Mouse (Mus musculus): ENCODE data around the gene Satb2.

The Satb2 gene

GRCm38 (mm10) chr1:56978151-56978700 is at the start of gene Satb2:
Satb2 (minus strand) TSS chr1:56978650.
- DNase-seq: no peak

GRCm38 (mm10) chr1:57018941-57019340 is 40.5 kb upstream of the Satb2 start:
- DNase-seq: peak; percentile 56

GRCm38 (mm10) chr1:57013856-57014255 is 35.4 kb upstream of the Satb2 start:
- DNase-seq: no peak

- DNase-seq: no peak
Measured at GRCm38 (mm10) chr1:57009171-57009570, 30.7 kb upstream of the Satb2 start.

DNA sequence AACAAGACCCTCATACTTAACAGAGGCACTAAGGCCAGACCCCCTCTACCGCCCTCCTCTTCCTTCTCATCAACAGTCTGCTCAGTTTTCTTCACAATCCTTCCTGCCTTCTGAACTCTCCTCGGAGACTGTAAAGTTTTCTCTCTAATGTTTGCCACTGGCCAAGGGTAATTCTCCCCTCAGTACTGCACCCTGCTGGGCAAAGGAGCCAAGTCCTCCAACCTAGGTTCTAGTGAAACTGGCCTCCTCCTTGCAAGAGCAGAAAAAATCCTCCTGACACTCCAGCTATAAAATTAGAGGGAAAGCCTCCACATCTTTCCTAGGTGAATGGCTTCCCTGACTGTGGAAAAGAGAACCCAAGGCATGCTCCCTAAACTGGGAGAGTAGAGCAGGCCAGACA is 16.6 kb upstream of the Satb2 start:
- no peak for DNase-seq

- DNase-seq: no peak
Measured at GRCm38 (mm10) chr1:56992310-56992709, 13.9 kb upstream of the Satb2 start.

- DNase-seq: no peak
Measured at GRCm38 (mm10) chr1:56991613-56992012, 13.2 kb upstream of the Satb2 start.

- no peak for DNase-seq
Measured at GRCm38 (mm10) chr1:56984483-56984810, 6.0 kb upstream of the Satb2 start.

GRCm38 (mm10) chr1:56983771-56984482 is 5.5 kb upstream of the Satb2 start:
- no peak for DNase-seq

GRCm38 (mm10) chr1:56983100-56983590 is 4.7 kb upstream of the Satb2 start:
- DNase-seq: no peak

DNA sequence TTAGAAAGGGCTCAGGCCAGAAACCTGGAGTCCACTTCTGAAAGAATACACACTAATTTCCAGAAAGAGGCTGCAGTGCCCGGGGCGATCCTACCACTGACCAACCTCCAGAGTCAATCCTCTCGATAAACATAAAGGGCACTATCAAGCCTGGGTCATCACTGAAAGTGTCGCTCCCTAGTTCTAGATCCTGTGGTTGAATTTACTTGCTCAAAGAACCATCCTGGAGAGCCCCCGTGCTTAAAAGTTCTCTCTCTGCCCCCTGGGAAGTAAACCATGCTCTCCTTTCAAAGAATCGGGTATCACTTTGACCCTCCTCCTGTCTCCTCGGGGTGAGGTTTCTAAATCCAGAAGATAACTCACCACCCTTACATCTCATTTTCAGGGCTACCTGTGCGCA is 4.2 kb upstream of the Satb2 start:
- DNase-seq: no peak

- DNase-seq: no peak
Measured at GRCm38 (mm10) chr1:56981947-56982555, 3.6 kb upstream of the Satb2 start.

DNA sequence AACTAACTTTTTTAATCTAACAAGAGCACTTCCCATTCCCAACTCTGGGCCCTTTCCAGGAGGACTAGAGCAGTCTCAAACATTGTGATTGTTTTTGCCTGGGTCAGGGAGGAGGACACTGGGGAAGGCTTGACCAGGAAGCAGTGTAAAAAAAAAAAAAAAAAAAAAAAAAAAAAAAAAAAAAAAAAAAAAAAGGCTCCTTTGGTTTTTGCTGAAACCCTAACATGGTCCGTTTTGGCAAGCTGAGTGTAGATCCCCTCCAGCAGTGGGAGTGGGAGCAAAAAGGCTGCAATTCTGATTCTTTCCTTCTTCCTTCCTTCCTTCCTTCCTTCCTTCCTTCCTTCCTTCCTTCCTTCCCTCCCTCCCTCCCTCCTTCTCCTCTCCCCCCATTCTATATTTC is 3.1 kb upstream of the Satb2 start:
- no peak for DNase-seq

GRCm38 (mm10) chr1:56980631-56981275 is 2.3 kb upstream of the Satb2 start:
- no peak for DNase-seq

GRCm38 (mm10) chr1:56979531-56980395 is 1.3 kb upstream of the Satb2 start:
- DNase-seq: no peak

DNA sequence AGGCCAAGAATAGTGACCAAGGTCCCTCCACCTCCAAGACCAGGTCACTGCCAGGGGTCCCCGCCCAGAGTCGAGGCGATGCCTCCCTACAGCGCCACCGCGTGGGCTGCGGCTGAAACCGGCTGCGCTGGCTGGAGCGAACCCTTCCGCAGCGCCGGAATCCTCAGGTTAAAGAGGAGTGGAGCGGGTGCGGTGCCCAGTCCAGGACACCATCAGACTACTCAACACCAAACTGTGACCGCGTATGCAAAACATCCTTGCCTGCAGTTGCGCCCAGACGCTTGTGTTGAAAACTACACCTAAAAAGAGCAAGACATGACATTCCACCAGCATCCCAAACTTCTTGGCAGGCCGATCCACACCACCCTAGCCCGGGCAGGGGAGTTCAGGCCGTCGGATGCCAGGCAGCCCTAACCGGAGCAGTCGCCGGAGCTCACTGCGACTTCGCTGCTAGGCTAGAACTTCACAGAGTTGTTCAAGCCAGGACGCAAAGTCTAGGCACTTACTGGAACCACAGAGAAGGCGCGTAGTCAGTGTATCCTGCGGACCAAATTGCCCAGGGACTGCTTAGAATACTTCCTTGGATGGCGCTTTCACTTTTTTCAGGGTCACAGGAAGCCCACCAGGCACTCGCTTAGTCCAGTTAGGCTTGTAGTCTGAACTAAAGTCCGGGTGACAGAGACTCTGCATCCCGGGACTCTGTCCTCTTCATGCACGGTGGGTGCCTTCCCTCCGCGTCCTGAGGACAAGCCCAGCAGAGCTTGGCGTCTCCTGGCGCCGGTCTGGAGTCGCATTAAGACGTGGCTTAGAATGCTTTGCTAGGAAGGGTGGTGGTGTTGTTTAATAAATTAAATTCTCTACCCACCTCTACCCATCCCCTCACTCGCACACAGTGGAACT is 999 bp downstream of the Satb2 start:
- DNase-seq: peak; percentile 71

- no peak for DNase-seq
Measured at GRCm38 (mm10) chr1:56976825-56977104, 1.7 kb downstream of the Satb2 start.

DNA sequence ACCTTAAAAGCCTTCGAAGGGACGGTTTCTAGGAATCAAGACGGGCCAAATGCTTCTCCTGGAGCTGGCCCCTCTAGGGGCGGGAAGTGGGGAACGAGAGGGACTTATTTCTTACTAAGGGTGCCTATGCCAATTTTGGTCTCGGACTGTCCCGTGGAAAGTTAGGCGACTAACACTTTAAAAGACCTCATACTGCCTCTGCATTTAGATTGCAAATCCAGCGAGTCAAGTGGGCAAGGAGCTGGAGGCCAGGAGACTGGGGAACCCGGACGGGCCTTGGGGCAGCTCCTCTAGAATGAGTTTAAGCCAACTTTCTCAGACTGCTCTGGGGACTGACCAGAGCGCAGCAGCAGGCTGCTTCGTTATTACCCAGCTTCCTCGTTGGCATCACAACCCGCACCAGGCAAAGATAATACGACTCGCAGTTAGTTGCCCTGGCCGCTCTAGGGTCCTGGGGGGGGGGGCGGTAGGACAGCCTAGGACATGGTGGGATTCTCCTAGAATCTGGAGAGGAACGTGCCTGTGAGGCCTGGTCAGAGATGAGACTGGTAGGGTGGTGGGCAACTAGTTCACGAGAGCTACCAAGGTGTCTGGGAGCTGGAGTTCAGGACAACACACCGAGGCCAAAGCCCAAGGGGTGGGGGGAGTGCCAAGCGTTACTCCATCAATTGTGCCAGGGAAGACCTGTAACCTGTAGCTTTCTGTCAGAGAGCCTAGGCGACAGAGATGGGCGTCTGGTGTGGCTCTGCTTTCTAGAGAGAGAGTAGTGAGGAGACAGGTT is 2.2 kb downstream of the Satb2 start:
- no peak for DNase-seq

DNA sequence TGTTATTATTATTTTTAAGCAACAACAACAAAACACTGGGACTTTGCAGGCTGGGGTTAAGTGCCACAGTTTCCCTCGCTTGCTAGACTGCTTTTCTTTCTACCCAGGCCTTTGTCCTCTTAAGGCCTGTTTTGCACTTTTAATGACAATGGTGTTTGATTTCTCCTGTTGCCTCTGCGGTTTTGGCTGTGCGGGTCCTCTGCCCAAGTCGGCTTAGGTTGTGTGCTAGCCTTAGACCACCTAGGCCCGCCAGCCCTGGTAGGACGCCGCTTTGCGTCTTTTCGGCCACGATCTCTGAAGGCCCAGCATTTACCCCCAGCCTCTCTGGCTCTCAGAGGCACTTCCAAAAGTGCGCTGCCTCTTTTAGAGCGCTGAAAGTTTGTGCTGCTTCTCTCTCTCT is 2.9 kb downstream of the Satb2 start:
- no peak for DNase-seq

DNA sequence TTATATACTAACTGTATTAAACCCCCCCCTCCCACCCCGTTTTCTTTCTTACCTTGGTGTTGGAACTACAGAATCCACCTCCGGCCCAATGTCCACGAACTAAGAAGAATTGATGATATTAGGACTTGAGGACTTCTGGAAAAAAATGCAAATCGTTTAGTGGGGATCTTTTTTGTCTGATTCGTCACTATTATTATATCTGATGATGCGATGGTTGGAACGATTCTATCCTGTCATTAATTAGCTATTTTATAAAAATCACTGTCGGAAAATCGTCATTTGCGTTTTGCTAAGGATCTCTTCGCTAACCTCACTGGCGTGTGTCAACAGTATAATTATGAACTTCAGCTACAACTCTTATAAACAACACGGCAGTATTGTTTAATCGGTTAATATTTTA is 4.3 kb downstream of the Satb2 start:
- DNase-seq: no peak

GRCm38 (mm10) chr1:56973593-56973950 is 4.9 kb downstream of the Satb2 start:
- no peak for DNase-seq

Data from kidney, adult 11 months (tissue).